Mouse (Mus musculus) layer of hippocampus, postnatal 10 days (tissue): Measurements from ENCODE around the gene Il12a. TPM values are rescaled to one million over a fixed set of nuclear protein-coding genes. Genes with fewer than 3 reads are reported as not detected.

ENCODE experiments used
- DNase-seq, 2 experiments: peaks; one replicate each; pipeline ENCODE4 v3.0.0; 2021; ENCODE audit warnings: low spot score in 2 of 2
- total RNA-seq, 2 experiments: library from RNA; stranded (reverse); gene quantifications; 2 replicates each; pipeline ENCODE4 v1.2.3; 2021

Gene Il12a
- total RNA-seq, 2 experiments from 2014 or later: 0.62 TPM; not detected in 1

DNA sequence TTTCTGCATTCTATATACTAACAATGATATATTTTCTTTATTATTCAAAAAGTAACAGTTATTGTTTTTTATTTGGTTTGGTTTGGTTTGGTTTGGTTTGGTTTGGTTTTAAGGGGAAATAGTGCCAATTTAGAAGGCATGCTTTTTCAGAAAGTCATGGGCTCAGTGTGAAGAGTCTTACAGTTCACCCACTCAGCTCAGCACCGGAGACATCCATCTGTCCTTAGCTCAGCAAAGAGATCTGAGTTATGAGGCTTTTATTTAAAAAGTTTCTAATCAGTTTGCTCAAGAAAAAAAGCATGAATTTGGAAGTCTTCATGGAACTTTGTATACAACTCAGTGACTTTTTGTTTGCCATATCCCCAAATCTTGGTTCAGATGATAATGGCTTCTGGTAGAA, 6.2 kb upstream of the Il12a start:
- DNase-seq: no peak

DNA sequence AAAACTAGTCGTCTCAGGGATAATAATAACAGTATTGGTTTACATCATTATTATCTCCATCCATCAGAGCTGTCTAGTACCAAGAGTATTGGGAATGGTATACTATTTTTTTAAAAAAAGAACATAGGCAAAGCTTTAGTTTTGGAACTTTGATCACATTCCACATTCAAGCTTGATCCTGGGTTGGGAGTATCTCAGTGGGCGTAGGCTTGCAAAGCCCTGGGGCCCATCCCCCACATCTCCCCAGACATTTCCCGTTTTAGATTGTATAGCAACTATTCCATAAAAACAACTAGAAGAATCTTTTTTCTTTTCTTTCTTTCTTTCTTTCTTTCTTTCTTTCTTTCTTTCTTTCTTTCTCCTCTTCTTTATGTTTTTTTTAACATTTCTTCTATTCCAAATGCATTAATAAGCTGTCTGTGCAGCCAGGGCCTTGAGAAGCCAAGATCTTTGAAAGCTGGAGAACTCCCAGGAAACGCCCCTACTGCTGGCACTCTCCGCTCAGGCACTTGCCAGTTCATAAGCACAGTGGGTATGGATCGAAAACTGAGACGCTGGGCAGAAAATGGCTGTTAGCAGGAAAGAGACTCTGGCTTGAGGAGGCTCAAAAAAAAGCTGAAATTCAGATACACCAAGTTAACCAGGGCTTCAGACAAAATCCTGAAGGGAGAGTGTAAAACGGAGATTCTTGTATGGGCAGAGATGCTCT, 3.4 kb upstream of the Il12a start:
- DNase-seq: no peak

DNA sequence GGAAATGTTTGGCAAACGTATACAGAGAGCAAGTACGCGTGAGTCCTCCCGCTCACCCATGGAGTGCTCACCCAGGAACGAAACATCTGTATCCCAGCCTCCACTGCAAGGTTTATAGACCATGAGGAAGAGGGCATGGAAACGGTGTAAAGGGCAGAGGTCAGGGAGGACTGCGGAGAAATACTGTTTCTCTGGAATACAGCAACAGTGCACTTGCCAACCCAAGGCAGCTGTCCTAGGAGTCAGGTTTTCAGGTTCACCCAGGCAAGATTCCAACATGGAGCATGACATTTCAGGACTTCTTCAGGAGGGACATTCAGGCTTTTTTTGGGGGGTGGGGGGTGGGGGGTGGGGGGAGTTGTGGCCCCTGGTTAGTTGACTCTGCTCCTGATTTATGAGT, 1.1 kb upstream of the Il12a start:
- DNase-seq: no peak

DNA sequence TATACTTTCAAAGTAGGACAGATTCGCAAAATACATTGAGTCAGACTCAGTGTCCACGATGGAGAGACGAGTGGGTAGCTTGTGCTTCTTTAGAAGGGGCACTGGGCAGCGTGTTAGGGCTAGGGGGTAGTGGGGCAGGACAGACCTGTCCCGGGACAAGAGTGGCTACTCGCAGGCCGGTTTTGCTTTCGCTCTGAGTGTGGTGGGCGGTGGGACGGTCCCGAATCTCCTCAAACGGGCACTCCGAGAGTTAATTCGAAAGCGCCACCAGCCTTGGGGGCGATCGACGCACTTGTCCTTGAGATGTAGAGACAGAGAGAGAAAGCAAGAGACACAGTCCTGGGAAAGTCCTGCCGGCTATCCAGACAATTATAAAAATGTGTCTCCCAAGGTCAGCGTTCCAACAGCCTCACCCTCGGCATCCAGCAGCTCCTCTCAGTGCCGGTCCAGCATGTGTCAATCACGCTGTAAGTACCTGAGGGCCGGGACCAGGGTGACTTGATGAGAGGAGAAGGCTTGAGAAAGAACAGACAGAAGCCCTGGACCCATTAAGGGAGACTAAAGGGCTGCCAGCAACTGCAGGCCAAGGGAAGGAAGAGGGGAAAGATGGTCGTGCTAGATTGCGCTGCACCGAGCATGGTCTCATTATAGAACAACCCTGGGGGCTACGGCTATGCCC, 795 bp downstream of the Il12a start:
- no peak for DNase-seq

DNA sequence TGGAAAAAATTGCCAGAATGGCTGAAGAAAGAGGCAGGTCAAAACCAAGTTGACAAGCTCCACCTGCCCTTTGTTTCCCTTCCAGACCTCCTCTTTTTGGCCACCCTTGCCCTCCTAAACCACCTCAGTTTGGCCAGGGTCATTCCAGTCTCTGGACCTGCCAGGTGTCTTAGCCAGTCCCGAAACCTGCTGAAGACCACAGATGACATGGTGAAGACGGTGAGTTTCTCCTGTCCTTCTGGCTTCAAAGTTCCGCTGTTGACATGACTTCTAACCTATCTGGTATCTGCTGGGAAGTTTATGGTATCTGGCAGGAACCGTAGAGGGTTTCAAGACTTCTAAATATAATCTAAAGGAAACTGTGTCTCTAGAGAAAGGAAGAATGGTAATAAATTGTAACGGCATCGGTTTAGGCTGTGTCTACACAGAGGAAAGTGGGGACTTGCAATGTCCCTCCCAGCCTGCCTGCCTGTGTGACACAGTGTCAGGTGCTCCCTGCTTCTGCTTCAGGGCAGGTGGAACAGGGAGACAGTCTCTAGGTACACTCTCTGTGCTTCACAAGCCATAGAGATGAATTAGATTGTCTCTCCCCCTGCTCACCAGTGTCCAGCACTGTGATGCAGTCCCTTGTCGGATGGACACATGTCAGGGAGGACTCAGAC, 1.6 kb downstream of the Il12a start:
- no peak for DNase-seq

DNA sequence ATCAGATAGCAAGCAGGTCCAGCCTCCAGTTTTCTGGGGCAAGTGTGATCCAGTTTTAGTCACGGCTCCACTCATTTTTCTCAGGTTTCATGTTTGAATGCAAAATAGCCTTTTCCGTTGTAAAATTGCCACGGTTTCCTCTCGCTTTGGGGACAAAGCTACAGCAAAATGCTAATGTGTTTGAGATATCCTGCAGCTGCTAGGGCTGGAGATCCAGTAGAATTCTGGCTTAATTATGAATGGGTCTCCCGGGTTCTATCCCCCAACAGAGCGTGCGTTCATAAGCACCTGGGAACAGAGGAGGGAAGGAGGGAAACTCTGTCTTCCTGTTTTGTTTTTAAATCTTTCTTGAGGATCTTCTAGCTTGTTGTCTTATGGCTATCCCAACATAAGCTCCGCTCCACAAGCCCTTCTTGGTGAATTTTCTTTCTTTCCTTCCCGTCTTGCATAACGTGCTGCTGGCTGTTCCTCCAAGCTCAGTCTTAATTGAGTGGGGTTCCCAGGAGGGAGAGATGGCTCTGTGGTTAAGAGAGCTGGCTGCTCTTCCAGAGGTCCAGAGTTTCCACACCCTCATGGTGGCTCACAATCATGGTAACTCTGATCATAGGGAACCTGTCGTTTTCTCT, 2.3 kb downstream of the Il12a start:
- DNase-seq: no peak

DNA sequence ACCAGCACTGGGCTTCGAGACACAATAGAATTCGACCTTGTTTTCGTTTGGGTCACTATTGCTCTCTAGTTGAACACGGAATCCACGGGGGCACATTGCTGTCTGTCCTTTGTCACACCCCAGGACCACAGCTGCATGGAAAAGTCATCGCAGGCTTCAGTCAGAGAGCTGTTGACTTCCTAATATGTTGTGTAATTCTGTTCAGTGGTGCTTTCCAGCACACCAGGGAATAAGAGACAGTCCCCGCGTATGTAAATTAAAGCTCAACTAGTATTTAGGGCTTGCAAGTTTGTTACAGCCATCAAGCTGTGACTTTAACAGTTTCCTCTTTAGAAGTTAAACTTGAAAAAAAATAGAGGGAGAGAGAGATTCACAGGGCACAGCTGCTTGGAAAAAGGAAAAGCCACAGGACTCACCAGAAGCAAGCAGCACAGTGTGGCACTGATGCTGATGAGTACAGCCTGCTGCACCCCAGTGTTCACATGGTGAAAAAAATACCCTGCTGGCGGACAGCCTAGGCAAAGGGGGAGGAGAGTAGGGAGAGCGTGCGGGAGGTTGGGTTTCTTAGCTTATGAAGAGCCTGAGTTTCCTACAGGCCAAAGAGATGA, 3.1 kb downstream of the Il12a start:
- peak; percentile 72 to 77 for DNase-seq

DNA sequence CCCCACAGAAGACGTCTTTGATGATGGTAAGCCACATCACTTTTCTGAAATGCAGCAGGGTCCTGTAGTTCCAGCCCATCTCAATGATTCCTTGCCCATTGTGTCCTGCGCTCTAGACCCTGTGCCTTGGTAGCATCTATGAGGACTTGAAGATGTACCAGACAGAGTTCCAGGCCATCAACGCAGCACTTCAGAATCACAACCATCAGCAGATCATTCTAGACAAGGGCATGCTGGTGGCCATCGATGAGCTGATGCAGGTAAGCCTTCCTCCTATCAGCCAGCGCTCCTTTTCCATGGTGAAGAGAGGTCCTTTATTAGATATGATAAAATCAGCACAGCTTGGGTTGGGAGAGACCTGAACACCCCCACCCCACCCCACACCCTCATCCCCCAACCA, 4.9 kb downstream of the Il12a start:
- no peak for DNase-seq

DNA sequence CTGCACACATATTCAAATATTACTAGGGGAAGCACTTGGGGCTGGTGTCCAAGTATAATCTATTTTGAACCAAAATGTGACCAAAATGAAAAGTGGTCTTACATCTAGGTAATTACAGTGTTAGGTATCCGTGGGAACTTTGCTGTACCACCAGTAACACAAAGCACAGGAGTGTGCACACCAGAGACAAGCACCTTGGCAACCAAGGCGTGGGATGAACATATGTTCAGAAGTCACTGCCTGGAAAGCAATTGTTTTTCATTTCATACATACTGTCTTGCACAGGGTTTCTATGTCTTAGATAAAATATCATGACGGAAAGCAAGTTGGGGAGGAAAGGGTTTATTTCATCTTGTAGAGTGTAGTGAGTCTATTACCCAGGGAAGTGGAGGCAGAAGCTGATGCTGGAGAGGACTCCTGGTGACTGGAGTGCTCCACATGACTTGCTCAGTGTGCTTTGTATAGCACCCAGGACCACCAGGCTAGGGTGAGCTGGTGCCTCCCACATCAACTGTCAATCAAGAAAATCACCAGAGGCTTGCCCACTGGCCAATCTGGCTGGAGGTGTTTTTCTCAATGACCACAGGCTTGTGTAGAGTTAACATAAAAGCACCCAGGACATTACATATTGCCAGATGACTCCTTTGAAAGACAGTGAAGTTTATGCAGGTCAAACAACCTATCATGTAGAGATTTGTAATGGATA, 6.2 kb downstream of the Il12a start:
- no peak for DNase-seq

DNA sequence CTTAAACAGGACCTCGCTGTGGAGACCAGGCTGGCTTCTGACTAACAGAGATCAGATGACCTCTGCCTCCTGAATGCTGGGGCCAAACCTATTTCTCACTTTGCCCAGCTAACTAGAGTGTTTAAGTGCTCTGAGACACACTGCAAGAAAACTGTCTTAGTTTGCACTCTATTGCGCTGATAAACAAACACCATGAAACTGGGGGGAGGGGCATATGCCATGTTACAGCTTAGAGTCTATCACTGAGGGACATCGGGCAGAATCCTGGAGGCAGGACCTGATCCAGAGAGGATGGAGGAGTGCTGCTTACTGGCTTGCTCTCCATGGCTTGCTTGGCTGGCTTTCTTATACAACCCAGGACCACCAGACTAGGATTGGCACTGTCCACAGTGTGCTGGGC, 8.2 kb downstream of the Il12a start:
- DNase-seq: no peak

DNA sequence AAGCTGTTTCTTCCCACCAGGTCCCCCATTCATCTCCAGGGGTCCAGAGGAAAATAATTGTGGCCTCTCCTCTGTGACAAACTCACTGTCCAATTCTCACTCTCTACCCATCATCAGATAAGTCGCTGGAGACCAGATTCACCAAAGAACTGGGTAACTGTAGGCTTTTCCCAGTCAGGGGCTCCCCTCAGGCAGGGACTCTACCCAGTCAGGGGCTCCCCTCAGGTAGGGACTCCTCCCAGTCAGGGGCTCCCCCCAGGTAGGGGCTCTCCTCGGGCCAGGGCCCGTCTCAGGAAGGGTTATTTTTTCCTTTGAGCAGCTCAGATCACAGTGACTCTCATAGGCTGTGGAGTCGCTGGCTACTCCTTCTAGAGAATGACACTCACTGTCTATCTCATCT, 9.6 kb downstream of the Il12a start:
- no peak for DNase-seq

DNA sequence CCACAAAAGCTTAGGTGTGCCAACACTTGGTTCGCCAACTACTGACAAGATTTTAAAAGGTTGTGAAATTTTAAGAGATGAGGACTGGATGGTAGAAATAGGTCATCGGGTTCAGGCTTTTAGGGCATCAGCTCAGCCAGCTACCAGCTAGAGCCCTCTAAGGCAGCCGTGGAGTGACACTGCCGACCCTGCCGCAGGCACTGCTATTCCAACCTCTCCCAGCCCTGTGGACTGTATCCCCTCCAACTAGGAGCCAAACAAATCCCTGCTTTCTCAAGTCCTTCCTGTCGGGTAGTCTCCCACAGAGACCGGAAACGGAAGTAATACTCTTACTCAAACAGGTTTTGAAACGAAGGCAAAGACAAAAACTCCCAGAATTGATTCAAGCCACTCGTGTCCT, 15.9 kb downstream of the Il12a start:
- no peak for DNase-seq

DNA sequence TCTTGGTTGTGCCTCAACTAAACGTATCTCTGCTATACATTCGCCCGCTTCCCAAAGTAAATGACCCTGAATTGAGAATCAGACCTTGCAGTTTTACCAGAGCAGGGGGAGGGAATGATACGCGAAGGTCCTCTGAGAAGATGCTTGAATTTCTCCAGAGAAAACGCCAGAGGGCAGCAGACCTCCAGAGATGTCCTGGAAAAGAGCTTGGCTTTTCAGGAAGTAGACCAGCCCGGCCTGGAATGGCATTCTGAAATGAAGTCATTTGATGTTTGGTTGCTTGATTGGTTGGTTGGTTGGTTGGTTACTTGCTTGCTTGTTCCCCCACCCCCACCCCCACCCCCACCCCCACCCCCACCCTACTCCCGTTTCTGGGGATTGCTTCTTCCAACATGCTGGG, 17.8 kb downstream of the Il12a start:
- peak; percentile 57 to 70 for DNase-seq

DNA sequence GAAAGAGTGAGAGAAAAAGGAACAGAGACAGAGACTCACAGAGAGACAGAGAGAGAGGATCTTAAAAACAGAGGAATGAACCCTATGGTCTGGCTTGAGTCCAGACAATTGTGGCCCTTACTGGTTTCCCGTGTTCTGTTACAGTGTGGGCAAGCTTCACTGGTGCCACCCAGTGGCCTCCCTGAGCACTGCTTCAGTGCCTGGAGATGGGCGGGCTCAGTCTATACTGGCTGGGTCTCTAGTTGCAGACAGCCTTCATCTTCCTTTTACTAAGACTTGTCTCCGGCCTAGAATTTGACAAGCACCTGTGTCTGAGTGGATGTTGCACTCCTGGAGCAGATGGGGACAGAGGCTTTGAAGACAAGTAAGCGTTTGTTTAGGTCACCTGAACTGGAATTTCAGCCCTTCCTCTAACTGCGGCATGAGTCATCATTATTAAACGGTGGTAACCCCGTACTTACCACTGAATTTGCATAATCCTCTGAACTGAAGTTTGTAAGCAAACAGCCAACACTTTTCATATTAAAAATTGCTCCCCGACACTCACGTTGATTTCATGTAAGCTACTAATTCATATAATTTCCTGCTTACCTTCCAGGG, 18.9 kb downstream of the Il12a start:
- peak; percentile 64 to 77 for DNase-seq

DNA sequence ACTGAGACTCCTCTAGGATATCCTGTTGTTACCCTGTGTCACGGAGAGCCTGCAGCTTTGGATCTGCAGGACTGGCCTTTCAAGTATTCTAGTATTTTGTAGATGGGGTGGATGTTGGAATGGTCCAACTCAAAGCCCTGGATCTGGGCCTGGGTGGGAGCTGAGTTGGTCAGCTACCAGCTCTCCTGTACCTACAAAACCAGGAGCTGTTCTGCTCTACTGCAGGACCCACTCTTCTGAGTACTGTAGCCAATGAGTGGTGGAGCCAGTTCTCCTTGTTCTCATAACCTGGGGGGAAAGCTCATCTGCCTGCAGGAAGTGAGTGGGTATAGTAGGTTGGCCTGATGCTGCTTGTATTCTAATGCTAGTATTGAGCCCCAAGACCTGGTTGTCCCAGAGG, 20.0 kb downstream of the Il12a start:
- DNase-seq: no peak

DNA sequence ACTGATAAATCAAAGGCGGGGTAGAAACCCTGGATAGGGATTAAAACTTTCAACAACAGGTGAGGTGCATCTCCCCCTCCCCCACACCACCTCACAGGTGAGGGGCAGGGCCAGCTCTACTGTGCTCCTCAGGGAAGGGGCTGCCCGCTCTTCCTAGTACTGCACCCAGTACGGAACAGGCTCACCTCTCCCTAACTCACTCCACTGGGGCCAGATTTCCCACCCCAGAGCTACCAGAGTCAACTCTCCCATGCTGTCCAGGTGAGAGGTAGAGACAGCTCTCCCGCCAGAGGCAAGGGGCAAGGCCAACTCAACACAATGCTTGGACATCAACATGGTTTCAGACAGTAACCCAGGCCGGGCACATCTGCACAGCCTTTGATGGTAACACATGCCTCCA, 21.1 kb downstream of the Il12a start:
- no peak for DNase-seq

DNA sequence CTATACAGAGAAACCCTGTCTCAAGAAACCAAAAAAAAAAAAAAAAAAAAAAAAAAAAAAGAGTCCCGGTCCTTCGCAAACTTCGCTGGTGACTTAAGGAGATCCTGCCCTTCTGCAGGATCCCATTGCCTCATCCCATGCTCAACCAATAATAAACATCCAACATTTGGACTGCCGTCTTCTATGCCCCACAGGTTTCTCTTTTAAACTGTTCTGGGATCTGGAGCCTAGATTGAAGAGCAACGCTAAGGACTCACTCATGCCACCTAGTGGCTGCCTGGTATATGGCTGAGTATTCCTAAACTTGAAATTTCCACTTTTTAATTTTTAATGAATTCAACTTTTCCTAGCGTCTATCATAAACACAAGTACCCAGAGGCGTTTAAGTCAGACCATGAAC, 23.1 kb downstream of the Il12a start:
- peak; percentile 71 to 76 for DNase-seq

DNA sequence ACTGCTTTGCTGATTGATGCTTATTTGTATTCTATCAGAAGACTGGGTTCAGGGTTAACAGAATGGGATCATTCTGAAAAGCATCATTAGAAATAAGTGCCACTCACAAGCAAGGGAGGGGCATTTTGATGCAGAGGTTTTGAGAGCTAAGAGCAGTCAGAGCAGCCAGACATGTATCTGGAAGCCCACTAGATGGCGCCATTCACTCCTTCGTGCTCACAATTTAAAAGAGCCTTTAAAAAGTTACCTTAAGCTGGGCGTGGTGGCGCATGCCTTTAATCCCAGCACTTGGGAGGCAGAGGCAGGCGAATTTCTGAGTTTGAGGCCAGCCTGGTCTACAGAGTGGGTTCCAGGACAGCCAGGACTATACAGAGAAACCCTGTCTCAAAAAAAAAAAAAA, 26.9 kb downstream of the Il12a start:
- peak; percentile 64 to 69 for DNase-seq

DNA sequence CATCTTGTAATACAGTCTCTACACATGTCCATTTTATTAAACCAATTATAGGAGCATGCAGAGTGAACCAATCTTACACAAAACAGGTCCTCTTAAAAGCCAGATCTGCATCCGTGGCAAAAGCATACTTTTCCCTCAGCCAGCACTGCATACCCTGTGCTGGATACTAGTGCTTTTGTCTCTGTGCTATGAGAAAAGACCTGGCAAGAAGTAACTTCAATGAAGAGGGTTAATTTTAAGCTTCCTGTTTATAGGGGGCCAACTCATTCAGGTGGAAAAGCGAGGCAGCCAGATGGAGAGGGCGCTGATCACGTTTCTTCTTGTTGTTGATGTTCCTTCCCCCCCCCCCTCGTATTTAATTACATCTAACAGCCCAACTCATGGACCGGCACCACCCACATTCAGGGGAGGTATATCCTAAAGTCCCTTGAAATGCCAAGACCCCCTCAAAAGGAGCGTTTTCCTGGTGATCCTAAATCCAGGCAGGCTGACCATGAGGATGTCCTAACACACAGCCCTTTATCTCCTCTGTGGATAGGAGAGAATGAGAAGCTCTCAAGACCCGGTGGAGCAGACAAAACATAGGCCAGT, 28.9 kb downstream of the Il12a start:
- no peak for DNase-seq

DNA sequence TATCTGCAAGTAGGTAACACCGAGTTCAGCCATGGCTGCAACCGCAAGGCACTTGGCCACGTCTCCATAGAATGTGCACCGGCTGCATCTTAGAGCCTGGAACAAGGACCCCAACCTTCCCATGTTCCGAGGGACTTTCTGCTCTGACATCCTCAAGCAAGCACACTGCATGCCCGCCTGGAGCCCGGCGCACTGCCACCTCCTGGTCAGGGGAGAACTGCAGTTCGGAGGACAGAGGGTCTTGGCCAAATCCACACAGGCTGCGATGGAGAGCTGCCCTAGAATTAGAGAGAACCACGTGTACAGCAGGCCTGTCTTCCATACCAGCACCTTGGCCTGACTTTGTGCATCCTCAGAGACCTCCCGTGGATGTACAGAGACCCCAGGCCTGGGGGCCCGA, 29.8 kb downstream of the Il12a start:
- peak; percentile 69 to 74 for DNase-seq
